Mouse (Mus musculus) cerebellum, postnatal 10 days (tissue): ENCODE measurements at regions not wholly inside any gene's neighbourhood (a gene's known extent, or its start where the extent isn't known, plus 50 kb on each side); places are given as distances from the start of the nearest gene placed in this dataset.
A peak's percentile ranks its signal among the peaks of the same experiment; 100 is the strongest.

ENCODE experiments used
- DNase-seq, 2 experiments: peaks; one replicate each; pipeline ENCODE4 v3.0.0; 2021; ENCODE audit warnings: mixed read lengths in 2 of 2

- no peak for DNase-seq
These were observed 65.2 kb upstream of the Gmnc start for GRCm38 (mm10) chr16:27056495-27057269.

- DNase-seq: peak; percentile 52 to 62
These were observed 53.0 kb upstream of the Gmnc start for GRCm38 (mm10) chr16:27044461-27044860.
